Mouse (Mus musculus): ENCODE measurements around the gene Col13a1.

DNA sequence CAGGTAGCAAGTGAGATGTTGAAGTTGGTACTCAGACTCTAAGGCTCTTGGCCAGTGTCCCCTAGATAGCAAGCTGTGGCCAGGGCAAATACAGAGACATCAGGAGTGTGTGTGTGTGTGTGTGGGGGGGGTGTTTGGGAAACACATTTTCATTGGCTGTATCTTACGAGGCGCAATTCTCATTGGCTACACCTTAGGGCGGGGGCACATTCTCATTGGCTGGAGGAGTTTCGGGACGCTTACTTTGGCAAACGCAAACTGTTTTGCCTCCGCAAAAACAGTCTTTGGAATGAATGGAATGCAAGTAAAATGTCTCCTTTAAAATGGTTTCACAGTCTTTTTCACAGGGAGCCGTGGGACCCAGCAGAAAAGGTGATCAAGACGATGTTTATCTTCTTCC, 148.1 kb downstream of the Col13a1 start:
- TF ChIP-seq CTCF (conservative IDR thresholded peaks at IDR 0.05 in 1 of 2, IDR thresholded peaks at IDR 0.05 in 1 of 2; ENCODE audit: low read depth in 2 of 2, low read length in 2 of 2), result no peak
- TF ChIP-seq NRF1 (IDR thresholded peaks at IDR 0.05; ENCODE audit: low read depth, low read length), result no peak
- TF ChIP-seq MAFK (IDR thresholded peaks at IDR 0.05; ENCODE audit: insufficient replicate concordance, low read length), result no peak
- no peak for TF ChIP-seq POLR2A (IDR thresholded peaks at IDR 0.05; ENCODE audit: low read depth, low read length)
- TF ChIP-seq CHD2 (IDR thresholded peaks at IDR 0.05; ENCODE audit: low read length), result no peak
- no peak for TF ChIP-seq ETS1 (conservative IDR thresholded peaks at IDR 0.05; ENCODE audit: low read depth, low read length)
- no peak for TF ChIP-seq ZNF384 (IDR thresholded peaks at IDR 0.05; ENCODE audit: low read depth, low read length)
- TF ChIP-seq SIN3A (IDR thresholded peaks at IDR 0.05; ENCODE audit: low read length), result no peak
- TF ChIP-seq E2F4 (IDR thresholded peaks at IDR 0.05; ENCODE audit: insufficient replicate concordance, low read depth, low read length), result no peak
- TF ChIP-seq TBP (conservative IDR thresholded peaks at IDR 0.05; ENCODE audit: low read depth, low read length), result no peak
- no peak for TF ChIP-seq ELF1 (IDR thresholded peaks at IDR 0.05; ENCODE audit: low read depth, low read length)
- no peak for TF ChIP-seq EP300 (IDR thresholded peaks at IDR 0.05; ENCODE audit: low read length)
- no peak for TF ChIP-seq ZC3H11A (IDR thresholded peaks at IDR 0.05; ENCODE audit: low read depth, low read length)
